Mouse (Mus musculus) layer of hippocampus, adult 11-12 months (tissue): ENCODE results near the gene Ndufb6.
"Not testable (repeated sequence)": the region's sequence is repeated elsewhere in the genome, so short reads cannot be mapped to it uniquely, and the experiment has no call there.

Experiments
- DNase-seq: peaks from one replicate; pipeline ENCODE4 v3.0.0; 2022; ENCODE audit warnings: low spot score

Gene Ndufb6

DNA sequence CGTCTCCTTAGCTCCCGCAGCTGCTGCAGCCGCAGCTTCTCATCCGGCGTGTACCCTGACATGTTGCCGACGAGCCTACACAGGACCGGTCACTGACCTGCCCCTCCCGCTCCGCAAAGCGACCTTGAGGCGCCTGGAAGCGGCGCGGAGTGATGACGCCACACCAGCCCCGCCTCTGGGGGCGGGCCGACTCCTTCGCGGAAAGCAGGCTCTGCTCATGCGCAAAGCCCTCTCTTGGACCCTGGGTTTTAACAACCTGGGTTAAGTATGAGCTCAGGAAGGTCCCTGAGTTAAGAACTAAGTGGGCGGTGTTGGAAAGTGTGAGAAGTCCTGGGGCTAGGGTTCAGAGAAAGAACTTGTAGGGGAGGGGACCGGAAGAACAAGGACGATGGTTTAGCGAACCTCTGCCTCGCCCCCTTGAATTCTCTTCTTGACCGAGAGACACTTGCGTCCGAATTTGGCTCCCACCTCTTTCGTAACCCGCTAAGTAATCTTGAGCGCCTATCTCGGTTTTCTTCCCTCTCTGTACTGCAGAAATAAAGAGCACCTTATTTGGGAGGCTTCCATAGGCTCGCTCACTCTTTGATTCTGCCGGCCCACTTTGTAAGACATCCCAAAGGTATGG is at the start of gene Ndufb6:
TSS of gene Ndufb6 (minus strand) at position 146 of the 625 bp plus-strand sequence.
- peak; percentile 92 for DNase-seq

DNA sequence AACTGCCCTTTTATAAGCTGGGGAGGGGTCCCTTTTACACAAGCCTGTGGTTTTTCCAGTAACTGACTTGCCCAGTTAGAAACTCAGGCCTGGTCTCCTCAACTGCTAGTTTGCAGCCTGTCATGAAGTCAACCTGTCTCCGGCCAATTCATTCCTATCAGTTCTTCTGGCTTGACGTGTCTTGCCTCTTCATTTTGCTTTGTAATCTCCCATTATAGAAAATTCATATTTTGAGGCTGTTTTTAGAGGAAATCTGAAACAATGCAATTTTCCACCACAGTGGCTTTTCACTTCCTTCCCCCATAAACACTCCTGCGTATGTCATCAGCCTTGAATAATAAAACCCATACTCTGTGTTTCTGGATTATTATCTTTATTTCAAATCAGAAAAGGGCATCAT is 47.9 kb upstream of the Ndufb6 start:
- no peak for DNase-seq

DNA sequence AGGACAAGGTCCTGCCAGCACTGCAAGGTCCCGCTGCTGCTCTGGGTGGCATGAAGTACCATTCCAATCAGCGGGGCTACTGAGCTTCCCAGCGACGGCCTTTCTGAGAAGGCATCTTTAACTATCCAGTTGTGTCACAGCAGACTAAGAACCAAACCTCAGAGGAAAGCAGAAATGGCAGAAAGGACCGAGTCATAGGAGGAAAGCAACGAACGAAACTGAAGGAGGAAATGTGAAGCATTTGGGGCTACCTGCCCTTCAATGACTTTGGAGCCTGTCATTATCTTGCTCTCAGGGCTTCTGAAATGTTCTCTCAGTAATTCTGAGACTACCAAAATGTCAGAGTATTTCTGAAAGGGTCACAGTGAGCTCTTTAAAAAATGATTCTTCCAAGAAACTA is 45.4 kb upstream of the Ndufb6 start:
- DNase-seq = no peak

DNA sequence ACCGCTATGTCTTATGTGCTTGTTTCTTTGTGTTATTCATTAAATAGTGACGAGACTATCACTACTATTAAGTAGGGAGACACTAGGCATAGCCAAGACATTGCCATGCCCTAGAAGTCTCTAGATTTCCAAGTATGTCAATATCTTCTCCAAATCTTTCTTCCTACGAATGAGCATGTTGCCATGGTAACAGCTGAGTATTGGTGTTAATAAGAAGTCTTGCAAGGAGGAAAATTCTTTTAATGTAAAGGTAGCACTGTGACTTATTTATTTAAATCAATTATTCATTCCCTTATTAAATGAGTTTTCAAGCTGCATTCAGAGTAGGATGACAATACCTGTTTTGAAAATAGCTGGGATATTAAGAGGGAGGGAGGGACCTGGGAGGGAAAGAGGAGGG is 38.2 kb upstream of the Ndufb6 start:
- no peak for DNase-seq

DNA sequence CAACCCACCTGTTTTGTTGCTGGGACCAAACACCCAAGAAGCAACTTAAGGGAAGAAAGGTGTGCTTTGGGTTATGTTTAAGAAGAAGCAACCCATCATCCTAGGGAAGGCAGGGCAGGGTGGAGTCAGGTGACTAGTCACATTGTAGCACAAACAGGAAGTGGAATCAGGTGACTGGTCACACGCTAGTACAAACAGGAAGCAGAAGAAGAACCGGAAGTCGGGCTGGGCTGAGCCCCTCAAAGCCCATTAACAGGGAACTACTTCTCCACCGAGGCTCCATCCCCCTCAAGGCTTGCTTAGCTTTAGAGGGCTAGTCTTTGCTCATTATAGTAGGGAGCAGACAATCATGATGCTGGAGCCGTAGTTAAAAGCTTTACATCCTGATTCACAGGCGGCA is 33.8 kb upstream of the Ndufb6 start:
- DNase-seq = no peak

DNA sequence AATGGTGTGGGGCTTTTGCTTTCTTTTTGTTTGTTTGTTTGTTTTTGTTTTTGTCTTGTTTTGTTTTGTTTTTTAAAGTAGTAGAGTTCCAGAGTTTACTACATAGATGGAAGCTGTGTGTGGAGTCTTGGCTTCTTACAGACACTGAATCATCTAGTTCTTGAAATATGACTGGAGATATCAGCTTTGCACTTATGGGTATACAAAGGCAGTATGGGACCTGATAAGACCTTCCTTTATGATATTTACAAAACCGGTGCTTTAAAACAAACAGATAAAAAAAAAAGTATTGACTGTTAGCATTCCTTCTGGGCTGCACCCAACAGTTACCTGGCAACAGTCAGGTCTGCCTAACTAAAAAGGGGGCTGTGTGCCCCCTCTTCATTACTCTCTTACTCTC is 33.0 kb upstream of the Ndufb6 start:
- no peak for DNase-seq

DNA sequence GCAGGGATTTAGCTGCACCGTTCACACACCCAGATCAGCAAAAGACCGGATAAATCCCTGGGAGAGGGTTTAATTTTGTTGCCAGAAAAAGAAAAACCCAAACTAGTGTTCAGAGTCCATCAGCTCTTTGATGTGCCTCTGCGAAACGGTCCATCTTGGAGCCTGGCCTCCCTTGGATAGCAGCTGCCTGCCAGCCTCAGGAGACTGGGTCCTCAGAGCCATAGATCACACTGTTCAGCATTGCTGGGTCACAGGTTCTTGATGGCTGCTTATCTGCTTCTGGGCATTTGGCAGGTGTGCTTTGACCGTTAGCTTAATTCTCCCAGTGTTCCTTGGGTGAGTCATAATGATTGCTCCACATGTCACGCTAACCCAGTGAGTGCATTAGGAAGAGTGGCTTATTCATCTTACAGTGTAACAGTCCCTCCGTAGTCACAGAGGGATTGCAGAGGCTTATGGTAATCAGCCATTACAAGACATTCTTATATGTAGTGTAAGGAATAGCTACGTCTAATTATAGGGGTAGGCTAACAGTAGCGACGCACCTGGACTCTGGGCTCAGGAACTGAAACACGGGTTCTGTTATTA is 31.7 kb upstream of the Ndufb6 start:
- DNase-seq = no peak

DNA sequence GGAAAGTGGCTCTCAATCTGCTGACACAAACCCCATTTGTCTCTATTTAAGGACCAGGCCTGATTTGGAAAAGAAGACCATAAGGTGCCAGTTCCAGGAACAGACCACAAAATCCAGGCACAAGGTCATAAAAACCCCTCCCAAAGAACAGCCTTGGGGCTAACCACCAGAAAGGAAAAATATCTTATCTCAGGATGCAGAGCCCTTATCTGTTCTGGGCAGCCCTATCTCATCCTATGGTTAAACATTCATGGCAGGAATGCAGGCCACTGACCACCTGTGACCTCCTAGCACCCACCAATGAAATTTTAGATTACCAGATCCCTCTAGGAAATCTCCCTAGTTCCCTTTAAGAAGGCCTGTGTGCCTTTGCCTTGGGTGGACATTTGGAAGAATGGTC is 30.5 kb upstream of the Ndufb6 start:
- no peak for DNase-seq

DNA sequence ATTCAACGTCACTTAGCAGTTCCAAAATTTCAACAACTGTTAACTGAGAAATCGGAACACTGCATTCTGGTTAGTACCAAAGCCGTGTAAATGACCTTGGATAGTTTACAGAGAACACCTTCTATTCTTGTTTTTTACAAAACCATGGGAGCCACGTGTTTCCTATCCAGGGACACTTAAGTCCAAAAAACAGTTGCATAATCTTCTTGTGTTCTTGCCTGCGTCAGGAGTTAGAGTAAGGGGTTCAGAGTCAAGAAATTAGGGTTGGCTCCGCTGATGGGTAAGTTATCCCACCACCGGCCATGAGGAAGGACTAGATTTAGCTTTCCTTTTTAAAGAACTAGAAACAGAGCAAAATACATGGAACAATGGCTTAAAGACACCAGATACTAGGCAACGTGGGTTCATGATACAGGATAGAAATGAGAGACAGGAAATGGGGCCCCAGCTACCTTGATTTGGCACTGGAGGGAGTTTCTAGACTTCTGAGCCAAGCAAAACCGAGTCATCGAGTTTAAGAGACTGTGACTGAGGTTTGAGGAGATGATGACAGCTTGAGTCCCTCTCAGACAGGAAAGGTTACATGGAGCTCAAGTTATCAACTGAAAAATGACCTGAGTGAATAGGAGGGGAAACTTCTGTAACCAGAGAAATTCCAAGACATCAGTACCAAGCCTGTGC is 23.4 kb upstream of the Ndufb6 start:
- DNase-seq = no peak

DNA sequence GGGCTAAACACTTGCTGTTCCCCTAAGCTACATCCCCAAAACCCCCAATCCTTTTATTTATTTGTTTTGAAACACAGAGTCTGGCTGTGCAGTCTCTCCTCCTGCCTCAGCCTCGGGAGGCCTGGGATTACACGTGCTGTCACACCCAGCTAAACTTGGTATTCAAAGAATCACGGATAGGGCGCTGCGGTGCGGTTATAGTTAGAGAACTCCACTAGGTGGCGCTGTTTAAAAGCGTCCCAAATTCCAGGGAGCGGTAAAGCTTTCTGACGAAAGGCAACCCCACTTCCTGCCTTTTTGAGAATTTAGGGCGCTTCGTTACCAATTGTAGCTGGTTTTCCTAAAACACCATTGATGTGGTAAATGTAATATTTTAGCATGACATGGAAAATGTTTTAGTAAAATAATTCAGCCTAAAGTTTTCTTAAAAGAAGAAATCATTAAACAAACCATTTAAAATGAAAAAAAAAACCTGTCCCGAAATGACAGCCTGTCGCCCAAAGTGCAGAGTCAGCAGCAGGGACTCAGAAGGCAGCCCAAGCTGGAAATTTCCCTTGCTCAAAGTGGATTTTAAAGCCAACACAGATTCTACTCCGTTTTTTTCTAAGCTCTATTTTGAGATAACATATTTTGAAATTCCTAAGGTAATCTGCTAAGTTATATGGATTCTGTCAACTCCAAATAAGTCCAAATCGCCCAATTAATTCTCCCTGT is 22.0 kb upstream of the Ndufb6 start:
- peak; percentile 61 for DNase-seq

DNA sequence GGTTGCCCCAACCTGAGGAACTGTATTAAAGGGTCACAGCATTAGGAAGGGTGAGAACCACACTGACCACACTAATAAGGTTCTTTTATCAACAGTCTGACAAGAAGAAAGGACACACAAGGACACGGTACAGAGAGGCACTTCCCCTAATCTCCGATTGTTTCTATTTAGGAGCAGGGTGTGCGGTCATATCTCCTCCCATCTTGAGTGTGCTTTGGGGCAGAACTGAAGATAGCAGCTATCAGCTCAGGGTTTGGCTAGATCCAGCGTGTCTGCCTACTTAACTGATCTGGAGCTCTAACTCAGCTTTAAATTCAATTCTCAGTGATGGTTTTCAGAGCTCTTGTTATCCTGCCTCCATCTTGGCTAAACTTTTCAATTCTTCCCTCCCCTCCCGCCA is 19.9 kb upstream of the Ndufb6 start:
- no peak for DNase-seq

DNA sequence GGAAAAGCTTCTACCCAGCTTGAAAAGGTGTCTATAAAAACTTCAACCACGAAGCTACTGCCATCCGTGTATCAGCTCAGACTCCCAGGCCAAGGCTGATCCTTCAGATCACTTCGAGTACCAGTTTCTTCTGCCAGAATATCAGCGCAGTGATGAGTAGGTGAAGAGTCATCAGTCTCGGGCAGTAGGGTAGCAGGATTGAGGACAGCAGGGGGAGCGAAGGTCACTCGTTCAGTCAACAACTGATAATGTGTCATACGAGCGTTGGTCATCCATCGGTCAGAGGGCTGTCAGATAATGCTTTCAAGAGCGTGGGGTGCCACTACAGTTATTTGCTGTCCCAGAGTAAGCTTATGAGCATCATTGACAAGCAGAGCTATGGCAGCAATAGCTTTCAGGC is 12.3 kb upstream of the Ndufb6 start:
- not testable (repeated sequence) for DNase-seq

DNA sequence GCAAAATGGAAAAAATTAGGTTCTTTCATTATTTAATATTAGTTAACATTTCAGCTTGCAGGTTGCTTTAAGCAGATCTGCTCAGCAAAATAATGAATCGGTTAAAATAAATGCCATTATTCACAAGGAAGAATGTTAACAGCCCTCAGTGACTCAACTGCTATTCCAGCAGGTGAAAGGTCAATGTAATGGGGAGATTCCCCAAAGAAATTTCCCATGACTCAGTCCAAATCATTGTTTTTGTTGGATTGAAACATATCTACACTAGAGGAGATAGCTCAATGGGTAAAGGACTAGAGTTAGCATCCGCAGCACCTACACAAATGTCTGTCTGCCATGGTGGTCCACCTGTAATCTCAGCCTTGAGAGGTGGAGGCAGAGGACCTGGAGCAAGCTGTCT is 9.8 kb upstream of the Ndufb6 start:
- no peak for DNase-seq

DNA sequence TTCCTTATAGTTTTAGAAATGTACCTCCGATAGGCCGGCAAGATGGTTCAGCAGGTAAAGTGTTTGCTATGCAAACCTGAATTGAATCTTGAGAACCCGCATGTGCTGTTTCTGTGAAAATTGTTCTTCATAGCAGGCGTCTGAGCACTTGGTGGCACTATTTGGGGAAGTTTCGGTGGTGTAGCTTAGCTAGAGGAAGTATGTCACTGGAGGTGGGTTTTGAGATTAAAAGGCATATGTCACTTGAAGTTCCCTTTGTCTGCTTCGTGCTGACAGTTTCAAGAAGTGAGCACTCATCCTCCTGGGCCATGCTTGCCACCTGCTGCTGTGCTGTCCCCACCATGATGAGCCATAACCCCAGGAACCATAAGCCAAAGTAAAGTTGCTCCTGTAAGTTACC is 8.2 kb upstream of the Ndufb6 start:
- DNase-seq = no peak

DNA sequence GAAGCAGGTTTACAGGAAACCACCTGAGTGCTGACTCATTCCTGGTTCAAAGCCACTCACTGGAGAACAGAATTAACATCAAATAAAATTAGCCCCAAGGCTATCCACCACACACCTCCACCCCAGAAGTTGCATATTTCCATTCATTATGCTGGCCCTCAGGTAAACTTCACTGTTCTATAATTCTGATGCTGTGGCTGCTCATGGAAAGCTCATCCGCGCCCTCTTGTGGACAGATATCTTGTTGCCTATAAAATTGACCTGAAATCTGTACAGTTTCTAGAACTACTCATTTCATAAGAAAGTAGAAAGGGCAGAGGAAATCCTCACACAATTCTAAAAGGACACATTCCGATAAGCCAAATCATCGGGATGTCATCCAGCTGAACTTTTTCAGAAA is 6.4 kb upstream of the Ndufb6 start:
- peak; percentile 87 for DNase-seq

DNA sequence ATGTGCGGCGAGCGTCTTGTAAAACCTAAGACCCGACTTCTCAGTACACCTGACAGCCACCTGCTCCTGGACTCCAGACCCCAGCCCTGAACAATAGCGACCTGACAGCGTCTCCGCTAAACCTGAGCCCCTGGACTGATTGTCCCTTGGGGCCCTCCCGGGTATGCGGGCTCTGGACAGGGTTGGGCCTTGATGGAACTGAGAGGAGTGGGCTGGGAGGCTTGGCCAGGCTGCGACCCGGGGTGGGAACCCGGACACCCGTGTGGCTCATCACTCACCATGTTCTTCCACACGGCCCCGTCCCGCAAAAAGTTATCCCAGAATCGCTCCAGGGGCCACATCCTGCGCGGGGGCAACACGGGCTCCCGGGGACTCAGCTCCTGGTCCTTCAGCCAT is 343 bp downstream of the Ndufb6 start:
- no peak for DNase-seq

DNA sequence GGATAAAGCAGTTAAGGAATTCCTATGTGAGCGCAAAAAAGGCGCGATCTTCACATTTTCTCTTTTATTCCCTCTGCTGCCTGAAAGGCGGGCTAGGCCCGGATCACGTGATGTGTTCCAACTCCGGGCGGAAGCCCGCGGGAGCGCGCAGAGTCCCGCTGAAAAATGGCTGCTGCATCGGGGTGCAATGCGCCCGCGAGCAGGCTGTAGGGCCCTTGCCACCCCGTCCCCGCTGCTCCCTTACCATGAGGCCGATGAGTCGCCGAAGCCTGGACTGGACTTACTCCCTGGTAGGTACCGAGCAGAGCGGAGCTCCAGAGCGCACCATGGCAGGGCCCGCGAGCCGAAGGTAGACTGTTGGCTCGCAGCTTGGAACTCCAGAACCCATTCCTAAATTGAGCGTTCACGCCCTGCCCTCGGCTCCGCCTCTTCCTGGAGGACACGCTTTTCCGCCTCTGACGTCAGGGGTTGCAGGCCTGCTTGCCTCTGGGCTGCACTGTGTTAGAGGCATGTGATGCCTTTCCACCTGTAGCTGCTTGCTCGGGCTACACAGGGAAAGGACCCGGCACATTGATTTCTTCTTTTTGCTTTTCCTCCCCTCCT is 9.7 kb downstream of the Ndufb6 start, which contains the start of the genes Smim27 and Topors:
TSS of gene Smim27 (plus strand) at position 150 of the 603 bp plus-strand sequence.
TSS of gene Topors (minus strand) at position 421 of the 603 bp plus-strand sequence.
- peak; percentile 97 for DNase-seq

DNA sequence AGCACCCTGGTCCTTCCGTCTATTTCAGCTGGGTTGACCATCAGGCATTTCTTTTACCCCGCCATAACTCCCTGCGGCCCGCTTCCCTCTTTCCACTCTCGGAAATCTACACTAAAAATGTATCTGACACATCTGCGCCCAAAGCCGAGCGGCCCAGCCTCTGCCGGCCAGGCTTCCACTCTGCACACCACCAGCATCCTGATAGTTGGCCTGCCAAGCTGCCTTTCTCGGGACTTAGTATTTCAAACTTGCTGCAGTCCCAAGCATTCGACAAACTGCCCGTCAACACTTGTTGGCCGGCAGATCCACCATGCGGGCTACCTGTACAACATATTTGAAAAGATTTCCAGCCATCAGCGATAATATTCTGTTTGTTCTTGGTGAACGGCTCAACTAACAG is 10.4 kb downstream of the Ndufb6 start:
- DNase-seq = no peak

DNA sequence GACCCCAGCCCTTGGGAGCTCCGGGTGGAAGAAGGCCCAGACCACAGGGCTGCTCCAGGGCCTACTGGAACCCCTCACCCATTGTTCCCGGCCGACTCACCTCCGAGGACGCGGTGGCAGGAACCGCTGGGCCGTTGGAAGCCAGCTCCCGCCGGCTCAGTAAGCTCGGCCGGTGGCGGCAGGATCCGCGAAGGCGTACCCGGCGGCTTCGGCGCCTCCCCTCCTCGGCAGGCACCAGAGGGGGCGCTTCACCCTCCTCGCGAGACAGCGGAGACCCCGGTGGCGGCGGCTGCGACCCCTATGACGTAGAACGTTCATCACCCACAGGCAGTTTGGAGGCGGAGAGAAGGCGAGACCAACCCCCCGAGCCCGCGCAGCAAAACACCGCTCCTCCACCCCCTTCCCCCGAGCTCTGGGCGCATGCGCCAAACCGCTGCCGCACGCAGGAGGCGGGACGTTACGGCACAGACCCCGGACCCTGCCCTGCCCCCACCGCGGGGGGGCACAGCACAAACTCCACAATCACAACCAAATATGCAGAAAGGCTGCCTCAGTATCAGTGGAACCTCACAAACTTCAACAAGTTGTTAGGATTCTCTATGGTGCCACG is 10.9 kb downstream of the Ndufb6 start:
- peak; percentile 90 for DNase-seq

DNA sequence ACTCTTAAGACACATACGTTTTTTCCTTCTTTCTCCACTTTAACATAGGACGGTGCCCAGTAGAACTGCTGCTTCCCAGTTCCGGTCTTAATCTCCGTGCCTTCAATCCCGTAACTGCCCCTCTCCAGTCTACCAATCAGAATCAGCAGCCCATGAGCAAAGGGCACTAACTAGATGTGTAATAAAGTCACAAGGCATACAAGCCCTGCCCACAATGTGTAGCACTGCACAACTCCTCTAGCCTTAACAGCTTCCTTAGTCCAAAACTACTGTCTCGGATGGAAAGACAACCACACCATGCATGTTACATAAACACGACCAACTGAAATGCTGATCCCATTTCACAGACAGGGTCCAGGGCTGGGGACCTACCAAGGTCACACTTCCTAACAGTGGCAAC is 11.5 kb downstream of the Ndufb6 start:
- peak; percentile 12 for DNase-seq

DNA sequence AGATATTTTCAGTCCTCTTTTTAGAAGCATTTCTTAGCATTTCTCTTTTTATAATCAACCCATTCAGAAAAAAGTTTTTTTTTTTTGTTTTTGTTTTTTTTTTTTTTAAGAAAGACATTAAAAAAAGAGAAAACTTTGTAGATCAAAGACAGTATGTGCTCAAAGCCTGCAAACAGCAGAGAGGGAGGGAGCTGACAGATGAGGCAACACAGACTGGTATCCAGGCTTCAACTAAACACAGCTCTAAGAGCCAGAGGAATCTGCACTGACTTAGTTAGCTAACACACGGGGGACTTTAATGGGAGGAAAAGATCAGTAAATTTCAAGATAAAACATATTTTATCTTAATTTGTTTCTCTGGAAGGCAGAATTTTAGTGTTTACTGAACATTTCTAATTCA is 14.9 kb downstream of the Ndufb6 start:
- no peak for DNase-seq
